Mouse (Mus musculus) embryonic facial prominence, embryonic 14.5 days (tissue): ENCODE measurements at regions not wholly inside any gene's neighbourhood (a gene's known extent, or its start where the extent isn't known, plus 50 kb on each side); places are given as distances from the start of the nearest gene placed in this dataset.
"Not testable (repeated sequence)": the region's sequence is repeated elsewhere in the genome, so short reads cannot be mapped to it uniquely, and the experiment has no call there.

Source experiments
- ATAC-seq: fragments of 200-750 bp; cut with Nextera tagmentation; 2 replicates; pipeline ENCODE4 v1.8.0; 2017; ENCODE audit warnings: low read depth, moderate number of reproducible peaks, moderate TSS enrichment
- DNase-seq: peaks from one replicate; pipeline ENCODE4 v3.0.0-alpha.2; 2015; ENCODE audit warnings: low spot score
- H3K27ac ChIP-seq: fragments of 300-500 bp; sonication (generic); replicated peaks from 2 replicates; pipeline ENCODE4 v1.5.1; 2014; ENCODE audit warnings: low read depth, mild to moderate bottlenecking, low read length, moderate library complexity
- H3K27me3 ChIP-seq: fragments of 300-500 bp; sonication (generic); replicated peaks from 2 replicates; pipeline ENCODE4 v1.6.1; 2014; ENCODE audit warnings: low read length; ENCODE audit not compliant: control insufficient read depth, insufficient read depth
- H3K36me3 ChIP-seq: fragments of 300-500 bp; sonication (generic); 2 replicates; pipeline ENCODE4 v1.6.1; 2014; ENCODE audit warnings: low read length, mixed read lengths; ENCODE audit not compliant: control insufficient read depth, insufficient read depth
- H3K4me1 ChIP-seq: fragments of 300-500 bp; sonication (generic); 2 replicates; pipeline ENCODE4 v1.6.1; 2014; ENCODE audit warnings: antibody characterized with exemption, low read length; ENCODE audit not compliant: control insufficient read depth, insufficient read depth
- H3K4me2 ChIP-seq: fragments of 300-500 bp; sonication (generic); 2 replicates; pipeline ENCODE4 v1.6.1; 2014; ENCODE audit warnings: low read depth, mild to moderate bottlenecking, low read length, moderate library complexity, mixed read lengths
- H3K4me3 ChIP-seq: fragments of 300-500 bp; sonication (generic); 2 replicates; pipeline ENCODE4 v1.5.1; 2014; ENCODE audit warnings: low read depth, mild to moderate bottlenecking, low read length
- H3K9ac ChIP-seq: fragments of 300-500 bp; sonication (generic); 2 replicates; pipeline ENCODE4 v1.6.1; 2014; ENCODE audit warnings: low read depth, mild to moderate bottlenecking, low read length, moderate library complexity, mixed read lengths
- H3K9me3 ChIP-seq: fragments of 300-500 bp; sonication (generic); 2 replicates; pipeline ENCODE4 v1.6.1; 2016; ENCODE audit warnings: low read length; ENCODE audit not compliant: control insufficient read depth
- WGBS: fragments of 180-500 bp; shearing (Covaris S2); extraction: QIAGEN DNeasy Blood & Tissue Kit; methylation state at CpG from one replicate; pipeline ENCODE4 v1.1.7; 2014; 5-methylcytosine and 5-hydroxymethylcytosine counted together

- H3K27me3 ChIP-seq, H3K4me2 ChIP-seq, H3K4me3 ChIP-seq, H3K36me3 ChIP-seq, H3K4me1 ChIP-seq, H3K9ac ChIP-seq: not testable (repeated sequence)
- Histone ChIP-seq H3K27ac (0 out of 2 replicates have a peak overlapping the region, but pooled peaks have one; percentile 16), H3K9me3 (peaks cover 14% of the 10 kb centered on the region)
- ATAC-seq (peak; percentile 39; the same call in 1 of the 2 replicates), DNase-seq (peak; percentile 84)
- 23% methylated on average over 9 of the region's 9 CpGs for WGBS
Observed at GRCm38 (mm10) chr17:13555311-13556059, 201.1 kb downstream of the Tcp10c start.

DNA sequence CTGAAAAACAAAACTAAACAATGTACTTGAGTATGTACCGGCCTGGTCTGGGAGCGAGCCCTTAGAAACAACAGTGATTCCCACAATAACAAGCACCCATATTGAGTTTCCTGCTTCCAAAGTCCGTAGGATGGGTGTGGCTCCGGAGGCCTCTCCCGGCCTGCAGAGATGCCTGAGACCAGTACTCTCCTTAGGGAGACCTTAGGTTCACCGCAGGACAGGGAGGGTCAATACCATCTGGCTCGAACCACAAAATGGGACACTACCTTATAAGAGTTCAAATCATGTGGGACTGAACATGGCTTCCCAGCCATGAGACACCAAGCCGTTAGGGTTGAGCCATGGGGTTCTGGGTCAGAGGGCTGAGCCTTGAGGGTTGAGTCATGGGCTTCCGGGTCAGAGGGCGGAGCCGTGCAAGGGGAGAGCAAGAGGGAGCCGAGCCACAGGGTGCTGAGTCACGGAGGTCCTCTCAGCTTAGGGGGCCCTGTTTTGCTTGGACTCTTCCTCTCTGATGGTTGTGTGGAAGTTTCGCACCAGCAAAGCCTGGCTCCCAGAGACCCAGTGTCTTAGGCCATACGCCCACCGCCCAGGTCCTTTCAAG is 201.8 kb downstream of the Tcp10c start:
- H3K27me3 ChIP-seq, H3K4me2 ChIP-seq, H3K27ac ChIP-seq, H3K36me3 ChIP-seq, ATAC-seq, H3K4me1 ChIP-seq, DNase-seq, H3K4me3 ChIP-seq, H3K9ac ChIP-seq: not testable (repeated sequence)
- WGBS: 63% methylated on average over 16 of the region's 16 CpGs
- H3K9me3 ChIP-seq: peaks cover 12% of the 10 kb centered on the region

DNA sequence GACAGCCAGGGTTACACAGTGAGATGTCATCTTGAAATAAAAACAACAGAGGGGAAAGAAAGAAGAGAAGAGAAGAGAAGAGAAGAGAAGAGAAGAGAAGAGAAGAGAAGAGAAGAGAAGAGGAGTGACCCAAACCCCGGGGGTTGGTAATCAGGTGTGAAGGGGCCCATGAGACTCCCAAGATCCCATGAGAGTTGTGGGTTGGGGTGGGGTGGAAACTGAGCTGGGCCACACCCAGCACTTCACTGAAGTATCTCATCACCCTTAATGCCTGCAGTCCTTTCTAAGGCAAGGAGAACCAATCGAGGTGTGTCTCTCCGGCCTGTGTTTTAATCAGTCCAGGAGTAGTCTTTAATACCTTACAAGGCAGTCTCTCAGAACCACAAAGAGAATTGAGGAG is 201.5 kb upstream of the Afdn start:
- Histone ChIP-seq H3K4me1 (no peaks in the 10 kb centered on the region), H3K4me3 (no peak overlapping the region), H3K9ac (no peak overlapping the region), H3K36me3 (no peaks in the 10 kb centered on the region), H3K4me2 (no peak overlapping the region), H3K27me3 (no peaks in the 10 kb centered on the region), H3K27ac (no peak overlapping the region), H3K9me3 (no peaks in the 10 kb centered on the region)
- no peak for DNase-seq
- ATAC-seq: no peak
- 76% methylated on average over 3 of the region's 3 CpGs for WGBS

GRCm38 (mm10) chr17:13561342-13561741 is 199.0 kb upstream of the Afdn start:
- Histone ChIP-seq H3K9me3 (no peaks in the 10 kb centered on the region), H3K4me3 (no peak overlapping the region), H3K36me3 (no peaks in the 10 kb centered on the region), H3K9ac (no peak overlapping the region), H3K4me2 (no peak overlapping the region), H3K27me3 (no peaks in the 10 kb centered on the region), H3K4me1 (no peaks in the 10 kb centered on the region), H3K27ac (no peak overlapping the region)
- ATAC-seq: no peak
- DNase-seq: no peak
- 70% methylated on average over 8 of the region's 8 CpGs for WGBS

DNA sequence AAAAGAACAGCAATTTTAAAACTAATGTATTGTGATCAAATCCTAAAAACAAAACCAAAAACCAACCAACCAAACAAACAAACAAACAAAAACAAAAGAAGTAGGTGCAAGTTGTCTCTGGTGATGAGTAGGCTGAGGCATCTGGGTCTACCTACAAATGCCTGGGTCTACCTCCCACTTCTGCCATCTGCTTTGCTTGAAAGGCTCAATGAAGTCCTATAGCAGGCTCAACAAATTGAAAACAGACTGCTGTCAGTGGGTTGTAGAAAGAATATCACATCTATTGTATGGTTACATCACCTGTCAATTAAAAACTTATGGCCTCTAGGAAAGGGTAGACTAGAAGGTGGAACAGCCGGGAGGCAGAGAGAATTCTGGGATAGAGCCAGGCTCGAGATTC is 197.4 kb upstream of the Afdn start:
- 75% methylated on average over 2 of the region's 2 CpGs for WGBS
- H3K9me3 ChIP-seq: no peaks in the 10 kb centered on the region
- no peak for ATAC-seq
- no peaks in the 10 kb centered on the region for H3K27me3 ChIP-seq
- no peaks in the 10 kb centered on the region for H3K4me1 ChIP-seq
- H3K4me3 ChIP-seq: no peak overlapping the region
- H3K4me2 ChIP-seq: no peak overlapping the region
- H3K9ac ChIP-seq: no peak overlapping the region
- no peaks in the 10 kb centered on the region for H3K36me3 ChIP-seq
- H3K27ac ChIP-seq: no peak overlapping the region
- DNase-seq: no peak

GRCm38 (mm10) chr17:13564800-13565199 is 195.5 kb upstream of the Afdn start:
- Histone ChIP-seq H3K36me3 (no peaks in the 10 kb centered on the region), H3K4me1 (no peaks in the 10 kb centered on the region), H3K27me3 (no peaks in the 10 kb centered on the region), H3K27ac (no peak overlapping the region), H3K4me2 (no peak overlapping the region), H3K9ac (no peak overlapping the region), H3K4me3 (no peak overlapping the region), H3K9me3 (no peaks in the 10 kb centered on the region)
- 91% methylated on average over 7 of the region's 7 CpGs for WGBS
- ATAC-seq (no peak), DNase-seq (no peak)

- no peaks in the 10 kb centered on the region for H3K36me3 ChIP-seq
- H3K9me3 ChIP-seq: no peaks in the 10 kb centered on the region
- no peaks in the 10 kb centered on the region for H3K4me1 ChIP-seq
- no peak overlapping the region for H3K4me2 ChIP-seq
- H3K9ac ChIP-seq: no peak overlapping the region
- H3K4me3 ChIP-seq: no peak overlapping the region
- ATAC-seq: peak; percentile 72
- no peaks in the 10 kb centered on the region for H3K27me3 ChIP-seq
- WGBS: 71% methylated on average over 7 of the region's 7 CpGs
- H3K27ac ChIP-seq: no peak overlapping the region
- DNase-seq: peak; percentile 70
Observed at GRCm38 (mm10) chr17:13566680-13567079, 193.7 kb upstream of the Afdn start.

- no peak overlapping the region for H3K4me3 ChIP-seq
- no peak overlapping the region for H3K9ac ChIP-seq
- no peaks in the 10 kb centered on the region for H3K27me3 ChIP-seq
- ATAC-seq (0 out of 2 replicates have a peak, but pooled peaks have one; percentile 13), DNase-seq (no peak)
- no peaks in the 10 kb centered on the region for H3K4me1 ChIP-seq
- no peak overlapping the region for H3K27ac ChIP-seq
- WGBS: 68% methylated on average over 3 of the region's 3 CpGs
- no peaks in the 10 kb centered on the region for H3K36me3 ChIP-seq
- H3K9me3 ChIP-seq: no peaks in the 10 kb centered on the region
- H3K4me2 ChIP-seq: no peak overlapping the region
Observed at GRCm38 (mm10) chr17:13567183-13567582, 193.2 kb upstream of the Afdn start.

DNA sequence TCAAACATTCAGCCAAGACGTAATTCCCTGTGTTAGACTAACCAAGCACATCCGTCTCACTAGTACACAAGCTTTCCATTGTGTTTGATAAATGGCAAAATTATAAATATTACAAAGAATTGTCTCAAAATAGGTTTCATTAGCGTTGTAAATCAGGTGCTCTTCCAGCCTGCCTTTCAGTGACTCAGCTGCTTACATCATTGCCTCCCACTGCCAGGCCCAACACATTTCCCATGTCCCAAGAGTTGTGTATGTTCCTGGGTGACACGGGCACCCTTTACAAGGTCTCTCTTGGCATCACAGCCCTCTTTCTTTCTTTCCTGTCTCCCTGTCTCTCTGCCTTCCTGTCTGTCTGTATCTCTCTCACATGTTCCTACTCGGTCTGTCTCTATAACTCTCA is 189.5 kb upstream of the Afdn start:
- no peak overlapping the region for H3K4me2 ChIP-seq
- H3K27me3 ChIP-seq: no peaks in the 10 kb centered on the region
- 78% methylated on average over 5 of the region's 5 CpGs for whole genome bisulfite sequencing
- no peaks in the 10 kb centered on the region for H3K36me3 ChIP-seq
- H3K4me3 ChIP-seq: no peak overlapping the region
- DNase-seq: no peak
- ATAC-seq: no peak
- H3K27ac ChIP-seq: no peak overlapping the region
- H3K9ac ChIP-seq: no peak overlapping the region
- no peaks in the 10 kb centered on the region for H3K9me3 ChIP-seq
- no peaks in the 10 kb centered on the region for H3K4me1 ChIP-seq
